In genomic region chr14:54610648-54611047, GRCm38 (mm10) we compare ENCODE assay signal across 25 mouse cellular contexts. TPM values are rescaled to one million over a fixed set of nuclear protein-coding genes. Genes with fewer than 3 reads are reported as not detected.
DNase-seq lines count a peak whose midpoint lies in the region.
"Had no signal": no experiment of that assay in that cellular context is flagged by ENCODE, and none has a peak within 500 bp of the region (broad histone marks: within the 10 kb centered on the region; RNA-seq: fewer than 3 reads in every experiment).

No protein-coding gene starts in this region.

- DNase-seq in frontal cortex, adult 2 months (ENCODE audit: extremely low spot score in 1 of 2, low spot score in 1 of 2): peak; percentile 59 to 71
- no peak for DNase-seq in frontal cortex, postnatal 10 days (ENCODE audit: low spot score in 2 of 2)
- peak; percentile 33 to 65 for DNase-seq in left cerebral cortex, postnatal 36 days (ENCODE audit: low spot score in 2 of 2)
- no peak for DNase-seq in left cerebral cortex, postnatal 10 days (ENCODE audit: extremely low spot score in 1 of 2, low spot score in 2 of 2)
- DNase-seq in brain, adult 2 months (ENCODE audit: low read depth, low spot score): peak; percentile 84
- DNase-seq in layer of hippocampus, adult 9-10 months (ENCODE audit: low spot score): peak; percentile 48
- no peak for DNase-seq in embryo, embryonic 11 days
- no peak for DNase-seq in cerebellum, postnatal 25 days
- DNase-seq: cerebellum, adult 2 months; gastrocnemius, postnatal 36 days; kidney, adult 11 months had no signal

- intact Hi-C loops in left cerebral cortex, postnatal 36 days (cut with DNase I): no loop called here
- intact Hi-C loops in left cerebral cortex, postnatal 10 days (cut with DNase I): no loop called here

RNA-seq across cellular contexts. Expression of gene 4931414P19Rik, which starts 4.9 kb away (rescaled TPM):
- polyA plus RNA-seq in frontal cortex, adult 2 months (2012; rRNA removed): 5.8 and 7.6 TPM in 2 replicates
- 1 to 10 TPM; 6.6 to 8.4 TPM for total RNA-seq in left cerebral cortex, postnatal 36 days (2021)
- total RNA-seq in left cerebral cortex, postnatal 10 days (2021): 1 to 10 TPM; 3.6 to 5.8 TPM

RNA-seq across cellular contexts. Expression of gene Psmb5, which starts 7.2 kb away (rescaled TPM):
- polyA plus RNA-seq in frontal cortex, adult 2 months (2012; rRNA removed): 177 and 178 TPM in 2 replicates
- total RNA-seq in left cerebral cortex, postnatal 36 days (2021): 100 to 1,000 TPM; 164 to 176 TPM
- 100 to 1,000 TPM; 196 to 203 TPM for total RNA-seq in left cerebral cortex, postnatal 10 days (2021)

RNA-seq across cellular contexts. Expression of gene Psmb11, which starts 10.6 kb away (rescaled TPM):
- 0.46 and 0.54 TPM in 2 replicates for polyA plus RNA-seq in frontal cortex, adult 2 months (2012; rRNA removed)
- under 1 TPM; 0.27 to 0.30 TPM for total RNA-seq in left cerebral cortex, postnatal 36 days (2021)
- not detected for total RNA-seq in left cerebral cortex, postnatal 10 days (2021)
- total RNA-seq: adrenal gland, postnatal 4 days; common myeloid progenitor, adult 5-6 weeks; heart, adult 8-10 months; hematopoietic stem cell, adult 5-6 weeks had no signal
- polyA plus RNA-seq: cerebellum, adult 2 months; embryonic facial prominence, embryonic 11.5 days; large intestine, adult 2 months; liver, embryonic 15.5 days; midbrain, embryonic 11.5 days; neural tube, embryonic 12.5 days; stomach, postnatal 0 days had no signal

RNA-seq across cellular contexts. Expression of gene Gm17606, which starts 30.1 kb away (rescaled TPM):
- not detected in 2 replicates for polyA plus RNA-seq in frontal cortex, adult 2 months (2012; rRNA removed)
- total RNA-seq in left cerebral cortex, postnatal 36 days (2021): not detected
- not detected for total RNA-seq in left cerebral cortex, postnatal 10 days (2021)
- total RNA-seq: adrenal gland, postnatal 4 days; common myeloid progenitor, adult 5-6 weeks; gastrocnemius, postnatal 36 days; heart, adult 8-10 months; hematopoietic stem cell, adult 5-6 weeks had no signal
- polyA plus RNA-seq: cerebellum, adult 2 months; embryonic facial prominence, embryonic 11.5 days; heart, embryonic 16.5 days; kidney, embryonic 16.5 days; large intestine, adult 2 months; limb, embryonic 12.5 days; liver, embryonic 15.5 days; lung, postnatal 0 days; midbrain, embryonic 11.5 days; neural tube, embryonic 12.5 days; stomach, postnatal 0 days had no signal

RNA-seq across cellular contexts. Expression of gene Cdh24, which starts 30.5 kb away (rescaled TPM):
- 15.1 and 18.1 TPM in 2 replicates for polyA plus RNA-seq in frontal cortex, adult 2 months (2012; rRNA removed)
- 1 to 10 TPM; 7.0 to 9.6 TPM for total RNA-seq in left cerebral cortex, postnatal 36 days (2021)
- 10 to 100 TPM; 11.8 to 15.4 TPM for total RNA-seq in left cerebral cortex, postnatal 10 days (2021)

Comparison
In these comparisons a context has a peak if more than half of its experiments do, and no peak if none do; other contexts are left out.
1. DNase-seq: peak in frontal cortex, adult 2 months (2 of 2), left cerebral cortex, postnatal 36 days (2 of 2), brain, adult 2 months (single experiment) and layer of hippocampus, adult 9-10 months (single experiment); none in frontal cortex, postnatal 10 days (0 of 2), left cerebral cortex, postnatal 10 days (0 of 2), embryo, embryonic 11 days (single experiment) and cerebellum, postnatal 25 days (0 of 2).